Mouse (Mus musculus) right cerebral cortex, postnatal 36 days (tissue): ENCODE measurements around the gene Zfp148.
A peak's percentile ranks its signal among the peaks of the same experiment; 100 is the strongest.
"Not testable (repeated sequence)": the region's sequence is repeated elsewhere in the genome, so short reads cannot be mapped to it uniquely, and the experiment has no call there.

Experiments used
- DNase-seq, 2 experiments: peaks; one replicate each; pipeline ENCODE4 v3.0.0; 2022; ENCODE audit warnings: low spot score in 2 of 2, mixed read lengths in 1 of 2

The Zfp148 gene

DNA sequence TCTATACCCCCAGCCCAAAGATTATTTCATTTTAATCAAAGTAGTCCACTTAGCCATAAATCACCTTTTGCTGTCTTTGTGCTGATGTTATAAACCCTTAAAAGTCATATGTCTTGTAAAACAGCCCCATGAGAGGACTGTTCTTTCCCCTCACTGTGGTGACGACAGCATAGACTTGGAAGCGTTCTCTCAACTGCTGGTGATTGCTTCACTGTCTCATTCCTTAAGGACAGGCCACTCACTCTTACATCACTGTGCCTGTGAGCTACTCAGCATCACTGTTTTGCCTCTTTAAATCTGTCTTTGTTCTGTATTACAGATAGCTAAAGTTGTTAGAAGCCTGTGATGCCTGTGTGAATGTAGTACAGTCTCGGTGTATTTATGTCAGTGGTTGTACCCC, 80.8 kb downstream of the Zfp148 start:
- DNase-seq: no peak

DNA sequence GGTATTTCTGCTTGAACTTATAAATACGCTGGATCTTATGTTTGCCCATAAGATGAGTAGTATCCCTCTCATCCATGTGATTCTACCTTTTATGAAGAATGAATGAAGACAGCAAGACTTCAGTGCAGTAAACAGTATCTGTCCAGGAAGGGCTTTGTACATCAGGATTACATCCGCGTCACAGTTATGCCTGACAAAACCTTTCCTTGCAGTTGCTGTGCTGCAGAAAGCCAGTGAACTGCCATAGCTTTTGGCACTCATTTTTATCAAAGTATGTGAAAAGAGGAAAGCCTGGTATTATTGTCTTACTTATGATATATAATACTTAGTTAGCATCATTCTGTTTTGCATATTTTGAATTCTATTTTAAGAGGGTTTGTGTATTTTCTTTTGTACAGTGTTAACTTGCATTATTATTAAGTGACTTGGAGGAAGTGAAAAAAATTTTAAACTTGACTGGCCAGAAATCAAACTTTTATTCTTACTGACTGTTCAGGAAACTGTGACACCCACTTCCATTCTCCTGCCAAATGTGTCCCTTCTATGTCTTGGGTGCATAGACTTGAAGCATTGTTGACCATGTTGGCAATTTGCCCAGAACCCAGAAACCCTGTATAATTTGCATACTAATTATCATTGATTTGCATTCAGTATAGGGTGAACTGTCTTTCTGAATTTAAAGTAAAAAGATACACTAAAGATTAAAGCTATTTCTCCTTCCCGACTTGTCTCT, 84.0 kb downstream of the Zfp148 start:
- no peak for DNase-seq

DNA sequence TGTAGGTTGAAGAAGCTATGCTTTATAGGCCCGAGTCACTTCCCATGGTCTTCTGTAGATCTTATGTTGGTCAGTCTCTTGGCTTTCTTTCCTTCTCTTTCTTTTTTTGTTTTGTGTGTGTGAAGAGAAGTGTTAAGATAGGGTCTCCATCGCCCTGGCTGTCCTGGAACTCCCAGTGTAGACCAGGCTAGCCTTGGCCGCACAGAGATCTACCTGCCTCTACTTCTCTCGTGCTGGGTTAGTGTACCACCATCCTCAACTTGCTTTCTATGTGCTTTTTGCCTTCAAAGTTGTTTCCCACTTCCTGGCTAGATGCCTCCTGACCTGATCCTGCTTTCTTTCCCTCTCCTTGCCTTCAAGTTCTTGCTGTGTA, 84.6 kb downstream of the Zfp148 start:
- DNase-seq: no peak

DNA sequence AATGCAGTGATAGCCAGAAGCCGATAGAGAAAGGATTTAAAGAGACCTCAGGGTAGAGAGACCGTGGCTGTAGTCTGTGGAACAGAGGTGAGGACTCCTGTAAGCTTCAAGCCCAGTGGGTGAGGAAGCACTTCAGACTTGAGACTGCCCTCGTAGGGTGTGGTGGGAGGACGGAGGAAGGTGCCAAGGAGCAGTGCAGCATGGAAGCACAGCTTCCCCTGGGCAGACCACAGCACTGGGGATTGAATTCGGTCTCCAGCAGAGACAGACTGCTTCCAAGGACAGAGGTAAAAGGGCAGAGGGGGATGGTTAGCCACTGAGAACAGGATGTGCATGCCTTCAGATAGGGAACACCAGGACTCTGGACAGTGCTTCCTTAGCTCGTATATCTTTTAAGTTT, 86.8 kb downstream of the Zfp148 start:
- no peak for DNase-seq

DNA sequence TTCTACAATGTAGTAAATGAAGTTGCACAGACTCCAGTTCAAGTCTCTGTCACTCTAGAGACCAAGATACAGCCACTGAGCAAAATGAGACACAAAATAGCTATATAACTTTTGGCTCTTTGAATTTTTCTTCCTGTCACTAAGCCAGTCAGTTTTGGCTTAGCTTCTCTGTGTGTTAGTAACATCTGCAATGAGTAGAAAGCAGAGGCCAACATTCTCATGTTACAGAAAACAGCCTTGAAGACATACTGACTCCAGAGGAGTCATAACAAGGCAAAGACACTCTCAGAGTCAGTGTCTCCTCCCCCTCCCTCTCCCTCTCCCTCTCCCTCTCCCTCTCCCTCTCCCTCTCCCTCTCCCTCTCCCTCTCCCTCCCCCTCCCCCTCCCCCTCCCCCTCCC, 89.3 kb downstream of the Zfp148 start:
- no peak for DNase-seq

DNA sequence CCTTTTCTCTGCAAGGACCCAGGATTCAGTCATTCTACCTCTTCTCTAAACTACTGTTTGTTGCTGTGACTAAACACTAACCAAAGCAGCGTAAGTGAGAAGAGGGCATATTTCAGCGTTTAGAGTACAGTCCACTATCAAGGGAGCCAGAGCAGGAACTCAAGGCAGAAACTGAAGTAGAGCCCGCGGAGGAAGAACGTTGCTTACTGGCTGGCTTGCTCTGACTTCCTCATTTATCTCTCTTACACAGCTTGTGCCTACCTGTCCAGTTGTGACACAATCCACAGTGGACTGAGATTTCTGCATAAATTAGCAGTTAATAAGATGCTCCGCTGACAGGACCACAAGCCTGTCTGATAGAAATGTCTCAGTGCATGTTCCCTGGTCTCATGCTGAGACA, 93.7 kb downstream of the Zfp148 start:
- no peak for DNase-seq

DNA sequence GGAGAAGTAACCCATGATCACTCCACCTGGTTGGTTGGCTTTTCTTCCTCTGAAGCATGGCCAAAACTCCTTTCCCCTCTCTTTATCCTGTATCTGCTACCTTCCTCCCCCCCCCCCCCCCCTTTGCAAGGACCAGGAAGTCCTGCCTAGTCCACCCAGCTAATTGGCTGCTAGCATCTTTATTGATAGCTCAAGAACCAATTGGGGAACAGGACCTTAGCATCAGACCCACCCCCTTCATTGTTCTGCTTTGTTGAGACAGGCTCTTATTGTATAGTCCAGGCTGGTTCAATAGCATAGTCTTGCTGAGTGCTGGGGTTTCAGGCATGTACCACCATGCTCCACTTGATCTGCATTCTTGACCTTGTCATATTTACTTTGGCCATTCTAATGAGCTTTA, 99.3 kb downstream of the Zfp148 start:
- DNase-seq: no peak

DNA sequence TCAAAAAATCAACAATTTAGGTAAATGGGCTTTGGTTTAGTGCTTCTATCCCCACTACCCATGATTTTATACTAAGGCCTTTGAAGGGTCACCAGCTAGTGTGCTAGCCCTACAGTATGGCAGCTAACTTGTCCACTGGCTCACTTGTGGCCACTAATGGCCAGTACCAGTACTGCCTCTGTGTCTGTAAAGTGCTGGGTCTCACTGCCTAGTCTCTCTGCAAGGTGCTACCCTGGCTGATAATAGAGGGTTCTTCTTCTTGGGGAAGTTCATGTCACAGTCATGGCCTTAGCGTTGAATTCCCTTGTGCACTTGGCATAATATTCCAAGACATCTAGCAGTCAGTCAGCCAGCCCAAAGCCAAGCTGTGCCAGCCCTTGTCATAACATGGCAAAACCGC, 100.5 kb downstream of the Zfp148 start:
- no peak for DNase-seq

DNA sequence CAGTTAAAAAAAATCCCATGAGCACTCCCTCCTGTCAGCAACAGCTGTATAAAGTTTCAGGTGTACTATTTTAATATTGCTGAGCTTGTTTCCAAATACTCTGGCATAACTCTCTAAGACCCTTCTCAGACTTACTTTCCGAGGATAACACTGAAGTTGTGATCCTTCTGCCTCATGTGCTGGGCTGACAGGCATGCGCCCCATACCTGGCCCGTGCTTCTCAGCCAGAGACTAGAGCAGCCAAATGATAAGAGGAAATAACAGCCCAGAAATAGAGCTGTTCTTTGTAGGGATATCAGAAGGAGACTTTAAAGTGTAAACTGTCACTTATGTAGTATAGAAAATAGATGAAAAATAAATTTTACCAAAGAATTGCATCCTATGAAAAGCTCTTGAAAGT, 101.7 kb downstream of the Zfp148 start:
- no peak for DNase-seq

DNA sequence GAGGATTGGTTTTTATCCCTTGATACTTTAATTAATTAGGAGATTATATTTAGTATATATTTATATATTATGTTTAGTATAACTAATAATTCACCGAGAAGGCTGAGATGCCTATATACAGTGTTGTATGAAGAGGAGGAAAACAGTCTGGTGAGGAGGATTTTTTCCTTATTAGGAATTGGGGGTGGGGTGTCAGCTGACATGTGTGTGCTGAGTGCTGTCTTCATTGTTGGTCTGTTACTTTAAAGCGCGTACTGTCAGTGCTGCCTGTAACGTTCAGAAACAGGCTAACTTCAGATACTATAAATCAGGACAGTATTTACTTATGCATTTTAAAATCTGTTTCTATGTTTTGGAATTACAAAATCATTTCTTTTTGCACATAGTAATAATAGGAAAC, 107.1 kb downstream of the Zfp148 start:
- DNase-seq: no peak

DNA sequence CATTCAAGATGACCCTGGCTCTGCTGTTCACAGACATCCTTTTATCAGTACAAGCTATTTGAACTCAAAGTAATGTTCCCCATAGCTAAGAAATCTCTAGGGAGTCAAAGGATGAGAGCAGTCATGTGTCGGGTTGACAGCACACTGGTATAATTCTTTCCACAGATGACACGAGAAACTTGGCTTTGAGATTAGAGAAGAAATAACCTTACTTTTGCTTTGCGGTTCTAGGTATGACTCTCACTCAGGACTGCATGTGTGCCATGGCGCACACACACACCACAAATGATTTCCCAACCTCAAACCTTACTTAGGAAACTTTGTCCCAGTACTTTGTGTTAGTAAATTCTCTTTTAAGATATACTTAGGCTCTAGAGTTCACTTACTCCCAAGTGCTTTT, 113.7 kb downstream of the Zfp148 start:
- no peak for DNase-seq

DNA sequence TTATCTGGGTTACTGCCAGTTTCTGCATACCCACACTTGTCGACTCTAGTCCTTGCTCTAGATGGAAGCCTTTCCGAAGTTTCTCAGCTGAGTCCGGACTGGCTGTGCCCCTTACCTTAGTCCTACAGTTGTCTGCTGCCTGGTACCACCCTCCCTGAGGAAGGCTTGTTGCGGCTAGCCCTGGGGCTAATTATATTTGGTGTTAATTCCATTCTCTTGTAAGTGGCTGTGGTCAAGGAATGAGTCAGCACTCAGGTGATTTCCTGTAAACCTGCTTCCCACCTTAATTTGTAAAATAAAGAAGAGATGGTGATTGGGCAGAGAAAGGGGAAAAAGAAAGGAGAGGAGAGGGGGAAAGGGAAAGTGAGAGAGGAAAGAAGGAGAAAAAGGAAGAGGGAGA, 127.4 kb downstream of the Zfp148 start:
- DNase-seq: no peak

DNA sequence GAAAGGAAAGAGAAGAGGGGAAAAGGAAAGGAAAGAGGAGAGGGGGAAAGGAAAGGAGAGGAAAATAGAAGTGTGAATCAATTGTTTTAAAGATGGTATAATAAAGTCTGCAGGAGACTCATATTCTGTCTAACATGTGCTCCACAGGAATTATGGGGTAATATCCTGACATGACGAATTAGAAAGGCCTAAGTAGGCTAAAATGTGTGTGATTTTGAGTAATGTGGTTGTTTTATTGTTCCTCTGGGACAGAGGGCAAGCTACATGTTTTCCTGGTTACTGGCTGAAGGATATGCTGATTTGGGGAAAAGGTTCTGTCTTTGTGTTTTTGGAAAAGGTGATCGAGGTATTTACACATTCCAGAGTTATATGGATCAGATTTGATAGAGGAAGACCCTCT, 128.6 kb downstream of the Zfp148 start:
- not testable (repeated sequence) for DNase-seq

DNA sequence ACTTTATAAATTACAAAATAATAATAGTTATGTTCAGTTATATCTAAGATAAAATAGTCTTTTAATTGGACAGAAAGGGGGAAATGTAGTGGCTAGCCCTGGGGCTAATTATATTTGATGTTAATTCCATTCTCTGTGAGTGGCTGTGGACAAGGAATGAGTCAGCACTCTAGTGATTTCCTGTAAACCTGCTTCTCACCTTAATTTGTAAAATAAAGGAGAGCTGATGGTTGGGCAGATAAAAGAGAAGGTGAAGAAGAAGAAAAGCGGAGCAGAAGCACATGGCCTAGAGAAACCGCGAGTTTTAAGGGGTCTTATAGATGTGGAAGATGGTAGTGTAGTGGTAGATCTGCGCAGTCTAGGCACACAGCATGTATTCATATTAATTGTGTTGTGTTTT, 130.2 kb downstream of the Zfp148 start:
- not testable (repeated sequence) for DNase-seq

DNA sequence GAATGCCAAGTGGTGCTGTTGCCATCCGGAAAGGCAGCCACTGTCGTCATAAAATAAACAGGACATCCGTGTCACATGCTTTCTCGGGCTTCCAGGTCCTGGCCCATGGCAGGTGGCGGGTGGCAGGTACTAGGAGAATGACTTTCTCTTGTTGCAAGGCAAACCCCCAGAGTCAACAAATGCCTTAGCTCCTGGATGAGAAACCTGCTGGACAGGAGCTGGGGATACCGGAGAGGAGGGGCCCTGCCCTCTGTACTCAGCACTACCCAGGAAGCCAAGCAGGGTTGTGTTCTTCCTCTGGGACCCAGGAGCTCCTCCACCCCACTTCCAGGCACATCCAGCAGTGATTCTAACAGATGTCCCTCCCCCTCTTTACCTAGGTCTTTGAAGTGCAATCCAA, 131.9 kb downstream of the Zfp148 start:
- DNase-seq: no peak

DNA sequence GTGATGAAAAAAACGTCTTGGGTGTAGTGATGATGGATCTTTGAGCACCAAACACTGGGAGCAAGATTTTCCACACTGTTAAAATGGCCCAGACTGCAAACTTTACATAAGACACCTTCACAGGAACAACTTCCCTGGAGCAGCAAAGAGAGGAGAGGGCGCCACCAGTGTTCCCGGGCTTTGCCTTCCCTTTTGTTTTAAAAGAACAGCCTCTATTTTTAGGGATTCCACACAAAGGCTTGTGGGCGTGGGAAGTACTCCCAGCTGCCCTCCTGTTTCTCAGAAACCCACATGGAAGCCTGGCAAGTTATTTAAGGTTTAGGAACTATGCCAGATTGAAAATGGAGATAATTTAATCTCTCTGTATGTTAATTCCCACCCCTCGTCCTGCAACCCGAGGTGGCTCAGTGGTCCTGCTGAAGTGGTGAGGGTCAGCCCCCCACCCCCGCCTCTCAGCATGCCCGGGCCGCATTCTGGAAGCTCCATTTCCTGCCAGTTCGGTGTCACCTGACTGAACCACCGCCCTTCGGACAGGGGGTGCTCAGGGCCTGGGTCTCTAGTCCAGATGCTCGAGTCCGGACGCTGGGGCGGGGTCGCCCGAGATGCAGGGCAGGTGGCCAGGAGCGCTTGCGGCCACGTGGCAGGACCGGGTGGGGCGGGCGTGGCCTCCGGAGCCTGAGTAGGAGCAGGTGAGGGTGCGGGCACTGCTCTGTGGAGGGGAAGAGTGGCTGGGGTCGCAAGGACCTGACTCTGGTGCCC, 136.3 kb downstream of the Zfp148 start, which contains the start of gene Slc12a8:
TSS of gene Slc12a8 (plus strand) at position 522 of the 759 bp plus-strand sequence.
- peak; percentile 51 to 78 for DNase-seq

DNA sequence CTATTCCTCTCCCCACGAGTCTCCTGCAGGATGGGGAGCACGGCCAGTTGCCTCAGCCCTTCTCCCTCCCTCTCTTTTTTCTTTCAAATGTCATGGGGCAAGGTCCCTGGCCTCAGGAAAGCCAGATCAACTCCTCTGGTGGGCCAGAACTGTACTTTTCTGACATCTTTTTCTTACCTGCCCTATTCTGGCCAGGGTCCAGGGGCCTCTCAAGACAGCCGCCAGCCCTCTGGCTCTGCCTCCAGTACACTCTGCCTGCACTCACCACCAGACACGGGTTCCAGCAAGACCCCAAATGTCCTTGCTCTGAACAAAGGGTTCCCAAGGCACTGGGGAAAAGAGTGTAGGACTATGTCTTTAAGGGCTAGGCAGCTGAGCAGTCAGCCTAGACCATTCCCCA, 137.0 kb downstream of the Zfp148 start:
- DNase-seq: no peak

DNA sequence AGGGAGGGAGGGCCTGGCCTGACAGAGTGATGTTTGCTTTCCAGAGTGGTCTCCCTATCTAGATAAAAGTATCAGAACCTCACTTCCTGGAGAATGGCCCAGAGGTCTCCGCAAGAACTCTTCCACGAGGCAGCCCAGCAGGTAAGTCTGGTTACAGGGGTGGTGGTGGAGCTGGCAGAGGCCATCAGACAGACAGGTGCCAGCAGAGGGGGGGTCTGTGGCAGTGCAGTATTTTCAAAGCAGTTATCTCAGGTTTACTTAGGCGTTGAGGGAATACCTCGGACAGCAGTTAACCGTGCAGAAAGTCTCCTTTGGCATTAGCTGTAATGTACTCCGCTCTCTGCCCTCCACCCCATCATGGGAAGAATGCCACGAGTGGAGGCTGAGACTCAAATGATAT, 137.6 kb downstream of the Zfp148 start:
- DNase-seq: no peak

DNA sequence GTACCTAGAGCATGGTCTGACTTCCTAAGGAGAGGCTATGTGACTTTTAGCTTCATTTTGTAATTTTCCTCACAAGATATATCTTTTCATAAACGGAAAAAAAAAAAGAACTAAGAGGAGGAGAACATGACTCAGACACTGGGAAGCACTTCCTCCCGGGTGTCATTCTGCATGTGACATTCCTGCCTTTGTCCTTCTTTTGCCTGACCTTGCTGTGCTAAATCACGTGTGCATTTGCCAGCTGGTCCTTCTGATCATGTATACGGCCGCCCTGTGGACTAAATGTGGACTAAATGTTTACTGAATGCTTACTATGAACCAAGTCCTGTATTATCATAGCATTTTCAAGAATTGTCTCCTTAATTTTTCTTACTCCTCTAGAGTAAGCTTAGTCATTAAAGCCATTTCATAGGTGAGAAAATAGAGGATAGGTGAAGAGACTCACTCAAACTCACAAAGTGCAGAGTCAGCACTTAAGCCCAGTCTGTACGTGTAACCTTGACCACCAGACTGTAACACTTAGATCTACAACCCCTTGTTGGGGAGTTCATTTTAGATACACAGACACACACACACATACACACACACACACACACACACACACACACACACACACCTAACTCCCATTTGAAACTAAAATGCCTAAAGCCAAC, 139.4 kb downstream of the Zfp148 start:
- DNase-seq: no peak

DNA sequence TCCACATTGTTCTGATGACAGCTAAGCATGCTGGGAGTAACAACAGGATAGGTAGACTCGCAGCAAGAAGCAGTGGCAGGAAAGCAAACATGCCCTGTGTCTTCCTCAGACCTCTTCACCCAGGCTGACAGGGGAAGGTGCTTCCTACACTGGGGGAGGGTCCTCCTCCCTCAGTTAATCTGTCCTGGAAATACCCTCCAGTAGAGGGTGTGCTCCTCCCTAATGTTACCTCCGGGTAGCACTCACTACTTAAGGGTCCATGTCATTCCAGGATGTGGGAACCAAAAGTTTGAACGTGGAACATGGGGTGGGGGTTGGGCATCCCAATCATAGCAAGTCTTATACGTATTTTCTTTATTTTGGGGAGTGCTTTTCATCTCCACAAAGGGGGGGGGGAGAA, 141.9 kb downstream of the Zfp148 start:
- no peak for DNase-seq

DNA sequence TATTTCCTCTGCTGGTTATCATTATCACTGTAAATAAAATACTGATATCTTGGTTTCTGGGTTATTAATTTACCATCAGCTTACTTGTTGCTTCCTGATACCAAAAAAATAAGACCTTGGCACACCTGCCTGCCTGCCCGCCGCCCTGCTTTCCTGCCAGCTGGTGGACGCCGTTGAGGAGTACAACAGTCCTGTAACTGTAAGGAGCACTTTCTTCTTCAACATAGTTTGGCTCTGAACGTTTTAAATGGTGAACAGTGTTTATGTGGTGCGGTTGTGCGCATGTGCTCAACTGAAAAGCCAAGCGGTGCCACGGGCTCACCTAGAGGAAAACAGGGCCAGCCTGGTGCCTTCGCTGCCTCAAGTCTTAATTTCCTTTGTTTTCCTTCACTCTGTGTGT, 142.9 kb downstream of the Zfp148 start:
- no peak for DNase-seq

DNA sequence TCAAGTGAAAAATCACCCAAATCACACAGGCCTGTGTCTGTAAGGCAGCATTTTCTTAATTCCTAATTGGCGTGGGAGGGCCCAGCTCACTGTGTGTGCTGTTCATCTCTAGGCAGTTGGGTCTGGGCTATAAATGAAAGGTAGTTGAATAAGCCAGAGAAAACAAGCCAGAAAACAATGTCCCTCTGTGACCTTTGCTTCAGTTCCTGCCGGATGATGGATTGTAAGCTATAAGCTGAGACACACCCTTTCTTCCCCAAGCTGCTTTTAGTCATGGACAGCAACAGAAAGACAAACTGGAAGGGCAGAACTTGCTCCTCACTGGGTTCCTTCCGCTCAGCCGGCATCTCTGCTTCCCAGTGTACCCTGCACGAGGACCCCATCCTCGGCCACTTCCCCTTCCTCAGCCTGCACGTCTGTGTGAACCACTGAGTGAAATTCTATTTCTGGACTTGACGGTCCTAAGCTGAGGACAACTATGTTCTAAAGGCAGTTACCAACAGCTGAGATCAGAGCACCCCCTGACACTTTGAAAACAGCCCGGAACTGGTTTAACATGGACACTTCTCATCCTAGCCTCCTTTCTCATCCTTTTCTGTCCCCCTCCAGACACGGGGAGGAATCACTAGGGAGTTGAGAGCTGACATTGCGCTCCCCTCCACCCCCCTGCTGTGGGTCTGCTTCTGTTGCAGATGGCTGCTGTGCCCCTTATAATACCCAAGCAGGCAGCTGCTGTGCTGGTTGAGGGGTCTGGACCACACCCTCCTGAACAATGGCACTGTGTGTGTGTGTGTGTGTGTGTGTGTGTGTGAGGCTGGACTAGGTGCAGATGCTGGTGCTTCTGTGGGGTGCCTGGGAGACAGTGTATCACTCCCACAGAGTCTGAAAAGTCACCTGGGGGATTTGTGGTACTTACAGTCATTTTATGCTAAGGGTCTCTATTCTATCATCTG, 149.1 kb downstream of the Zfp148 start:
- DNase-seq: no peak
